Mouse (Mus musculus): ENCODE measurements around the gene Zfp365. TPM values are rescaled to one million over a fixed set of nuclear protein-coding genes. Genes with fewer than 3 reads are reported as not detected.
A peak's percentile ranks its signal among the peaks of the same experiment; 100 is the strongest.

Gene Zfp365
- under 1 TPM; 0.31 to 0.32 TPM for total RNA-seq (2021)
- long read RNA-seq, experiment 1 = 0 reads
- long read RNA-seq, experiment 2 = 0 reads

- peak; percentile 46 for DNase-seq (ENCODE audit: low spot score)
Observed at GRCm38 (mm10) chr10:67912337-67912776, at the start of gene Zfp365. Zfp365 (minus strand) TSS chr10:67912662.

GRCm38 (mm10) chr10:67959982-67960381, 47.5 kb upstream of the Zfp365 start:
- no peak for DNase-seq (ENCODE audit: low spot score)

GRCm38 (mm10) chr10:67955982-67956381, 43.5 kb upstream of the Zfp365 start:
- DNase-seq (ENCODE audit: low spot score) = no peak

- DNase-seq (ENCODE audit: low spot score) = no peak
Observed at GRCm38 (mm10) chr10:67951690-67952089, 39.2 kb upstream of the Zfp365 start.

GRCm38 (mm10) chr10:67950059-67950748, 37.7 kb upstream of the Zfp365 start:
- no peak for DNase-seq (ENCODE audit: low spot score)

GRCm38 (mm10) chr10:67943513-67943912, 31.1 kb upstream of the Zfp365 start:
- no peak for DNase-seq (ENCODE audit: low spot score)

GRCm38 (mm10) chr10:67939546-67939945, 27.1 kb upstream of the Zfp365 start:
- DNase-seq (ENCODE audit: low spot score) = no peak

DNA sequence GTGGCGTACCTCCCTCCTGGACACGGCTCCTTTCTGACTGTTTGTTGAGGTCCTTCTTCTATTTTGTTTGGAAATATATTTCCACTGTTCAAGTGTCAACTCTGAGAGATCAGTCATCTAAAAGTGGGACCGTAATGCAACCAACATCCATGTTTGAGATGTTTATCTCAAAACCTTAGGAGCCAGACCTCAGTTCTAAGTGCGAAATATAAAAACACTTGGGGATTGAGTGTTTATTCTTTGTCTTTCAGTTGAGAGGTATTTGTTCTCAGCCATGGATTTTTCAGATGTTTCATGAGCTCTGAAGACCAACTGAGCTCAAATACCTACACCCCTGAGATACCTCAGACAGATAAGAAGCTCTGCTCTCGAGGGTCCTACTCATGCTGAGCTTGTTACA, 25.3 kb upstream of the Zfp365 start:
- no peak for DNase-seq (ENCODE audit: low spot score)

- no peak for DNase-seq (ENCODE audit: low spot score)
Observed at GRCm38 (mm10) chr10:67936944-67937343, 24.5 kb upstream of the Zfp365 start.

DNA sequence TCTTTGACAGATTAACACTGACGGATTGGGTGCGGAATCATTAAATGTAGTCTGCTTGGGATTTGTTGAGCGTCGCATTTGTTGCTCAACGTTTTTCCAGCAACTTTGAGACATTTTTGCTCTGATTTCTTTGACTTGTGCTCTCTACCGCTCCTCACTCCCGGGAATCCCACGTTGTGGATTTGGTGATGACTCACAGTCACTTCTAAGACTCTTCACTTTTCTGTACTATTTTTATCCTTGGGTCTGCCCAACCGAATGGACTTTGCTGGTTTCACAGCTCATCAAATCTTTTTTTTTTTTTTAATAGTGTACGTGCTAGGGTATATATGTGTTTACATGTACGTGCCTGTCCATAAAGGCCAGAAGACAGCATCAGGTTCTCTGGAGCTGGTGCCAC, 20.3 kb upstream of the Zfp365 start:
- no peak for DNase-seq (ENCODE audit: low spot score)

GRCm38 (mm10) chr10:67931328-67931727, 18.9 kb upstream of the Zfp365 start:
- no peak for DNase-seq (ENCODE audit: low spot score)

DNA sequence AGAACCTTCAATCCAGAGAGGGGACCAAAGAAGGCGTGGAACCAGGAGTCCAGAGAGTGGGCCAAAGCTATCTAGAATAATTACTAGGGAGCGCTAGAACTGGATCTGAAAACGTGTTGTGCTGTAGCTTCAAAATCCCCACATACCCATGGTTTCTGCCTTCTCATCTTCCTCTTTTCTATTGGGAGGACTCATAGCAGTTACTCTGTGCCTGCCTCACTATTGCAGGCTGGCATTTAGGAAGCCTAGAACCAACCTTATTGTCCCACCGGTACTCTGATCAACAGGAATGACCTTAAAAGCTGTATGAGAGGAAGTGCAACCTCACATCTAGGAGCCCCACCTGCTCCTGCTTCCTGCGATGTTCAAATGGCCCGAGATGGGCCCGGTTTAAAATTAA, 16.1 kb upstream of the Zfp365 start:
- DNase-seq (ENCODE audit: low spot score) = no peak

DNA sequence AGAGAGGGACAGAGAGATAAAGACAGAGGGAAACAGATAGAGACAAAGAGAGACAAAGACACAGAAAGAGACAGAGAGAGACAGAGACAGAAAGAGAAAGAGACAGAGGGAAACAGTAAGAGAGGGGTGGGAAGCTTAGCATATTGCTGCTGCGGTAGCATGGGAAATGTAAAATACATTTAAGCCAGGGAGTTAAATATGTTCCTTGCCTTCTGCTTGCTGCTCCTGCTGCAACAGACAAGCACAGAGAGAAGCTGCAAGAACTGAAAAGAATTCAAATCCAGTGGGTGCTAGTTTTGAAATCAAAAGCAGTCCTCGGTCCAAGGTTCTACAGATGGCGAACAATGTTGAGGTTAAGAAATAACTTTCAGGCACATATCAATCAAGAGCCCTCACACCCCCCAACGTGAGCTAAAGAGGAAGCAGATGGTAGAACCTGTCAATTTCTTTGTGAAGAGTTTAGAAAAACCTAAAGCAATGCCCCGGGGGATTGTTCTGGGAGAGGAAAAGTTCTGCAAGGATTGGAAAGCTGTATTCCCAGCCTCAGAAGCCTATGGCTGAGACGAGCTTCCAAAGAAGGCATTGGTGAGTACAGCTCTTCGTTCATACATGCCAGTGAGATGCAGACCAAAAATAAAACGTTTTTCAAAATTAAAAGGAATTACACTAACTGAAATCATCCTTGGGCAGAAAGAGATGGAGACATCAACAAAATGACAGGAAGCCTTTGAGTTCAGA, 15.4 kb upstream of the Zfp365 start:
- DNase-seq (ENCODE audit: low spot score) = no peak

- DNase-seq (ENCODE audit: low spot score) = no peak
Observed at GRCm38 (mm10) chr10:67924030-67924429, 11.6 kb upstream of the Zfp365 start.

GRCm38 (mm10) chr10:67921777-67922176, 9.3 kb upstream of the Zfp365 start:
- no peak for DNase-seq (ENCODE audit: low spot score)

- DNase-seq (ENCODE audit: low spot score) = no peak
Observed at GRCm38 (mm10) chr10:67919706-67920105, 7.2 kb upstream of the Zfp365 start.

DNA sequence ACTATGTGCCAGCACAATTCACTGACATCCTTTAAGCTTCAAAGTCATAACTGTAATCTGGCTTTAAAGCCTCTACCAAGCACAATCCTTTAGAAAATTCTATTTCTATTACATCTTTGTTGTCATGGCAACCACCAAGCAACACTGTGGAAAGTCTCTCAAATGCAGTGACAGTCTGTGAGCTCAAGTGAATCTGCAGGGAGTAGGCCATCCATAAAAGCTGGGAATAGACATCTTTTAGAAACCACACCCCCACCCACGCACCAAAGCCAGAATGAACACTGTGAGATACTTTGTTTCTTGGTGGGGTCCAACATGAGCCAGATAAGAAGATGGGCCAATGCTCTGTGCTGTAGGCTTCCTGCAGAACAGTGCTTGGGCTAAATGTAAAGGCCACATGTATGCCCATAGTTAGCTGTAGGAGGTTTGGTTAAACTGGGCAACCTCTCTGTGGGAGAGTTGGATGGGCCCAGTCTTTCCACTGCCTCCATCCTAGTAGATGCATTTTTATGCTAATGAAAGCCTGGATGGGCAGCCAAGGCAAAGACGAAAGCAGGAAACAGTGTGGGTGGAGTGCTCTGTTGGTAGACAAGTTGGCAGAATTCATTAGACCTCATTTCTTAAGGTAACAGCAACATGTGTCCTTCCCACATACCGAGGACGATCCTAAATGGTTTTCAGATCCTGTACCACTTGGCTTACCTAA, 5.9 kb upstream of the Zfp365 start:
- DNase-seq (ENCODE audit: low spot score) = no peak

DNA sequence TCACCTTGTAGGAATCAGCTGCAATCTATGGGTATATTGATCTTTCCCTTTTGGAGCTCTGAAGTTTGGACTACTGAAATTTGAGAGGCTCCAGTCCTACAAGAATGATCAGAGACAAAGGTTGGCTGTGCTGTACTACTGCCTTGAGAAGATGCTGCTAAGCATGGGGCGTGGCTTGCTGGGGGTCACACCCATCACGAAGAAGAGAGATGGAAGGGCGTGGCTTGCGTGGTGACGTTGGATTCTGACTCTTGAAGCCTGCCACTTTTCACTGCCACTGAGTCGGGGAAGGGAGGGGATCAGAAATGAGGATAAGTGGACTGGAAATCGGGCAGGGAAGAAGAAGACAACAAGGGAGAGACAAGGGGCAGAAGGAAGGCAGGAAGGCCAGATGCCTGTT, 4.9 kb upstream of the Zfp365 start:
- no peak for DNase-seq (ENCODE audit: low spot score)

DNA sequence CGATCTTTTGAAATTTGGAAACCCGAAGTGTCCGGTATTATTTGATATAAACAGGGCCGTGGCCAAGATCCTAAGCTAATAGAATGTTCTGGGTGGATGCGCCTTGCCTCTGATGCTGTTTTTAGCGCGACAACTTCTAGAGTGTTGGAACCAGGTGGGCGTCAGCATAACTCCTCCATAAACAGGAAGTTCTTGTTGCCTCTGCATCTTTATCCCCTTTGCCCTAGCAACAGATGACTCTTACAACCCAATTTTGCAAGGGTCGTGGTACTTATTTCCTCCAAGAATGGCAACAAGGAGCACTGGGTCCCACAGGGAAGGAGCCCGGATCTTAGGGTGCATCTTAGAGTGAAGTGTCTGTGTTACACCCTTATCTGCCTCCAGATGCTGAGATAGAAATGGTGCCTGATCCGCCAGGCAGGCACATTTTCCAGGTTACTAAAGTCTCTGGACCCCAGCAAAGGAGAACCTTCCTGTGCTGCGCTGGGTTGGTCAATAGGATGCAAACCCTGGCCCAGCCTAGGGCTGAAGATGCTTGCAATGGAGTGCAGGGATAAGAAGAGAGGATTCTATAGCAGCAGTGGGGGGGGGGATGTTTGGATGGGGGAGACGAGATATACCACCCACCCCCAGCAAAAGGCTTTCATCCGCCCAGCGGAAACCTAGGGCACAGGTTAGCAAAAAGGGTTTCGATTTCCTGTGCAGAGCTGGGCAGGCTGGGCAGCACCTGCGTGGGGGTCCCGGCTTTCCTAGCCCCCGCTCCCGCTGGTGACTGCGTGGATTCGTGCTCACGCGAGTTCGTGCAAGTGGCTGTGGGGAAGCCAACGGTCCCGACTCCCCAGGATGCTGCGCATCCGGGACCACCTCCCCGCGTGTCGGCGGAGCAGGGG, 770 bp downstream of the Zfp365 start:
- DNase-seq (ENCODE audit: low spot score) = no peak

- DNase-seq (ENCODE audit: low spot score) = no peak
Observed at GRCm38 (mm10) chr10:67907931-67908330, 4.5 kb downstream of the Zfp365 start.

- no peak for DNase-seq (ENCODE audit: low spot score)
Observed at GRCm38 (mm10) chr10:67906926-67907325, 5.5 kb downstream of the Zfp365 start.

Measured in gastrocnemius, adult 18-20 months (tissue).